Mouse (Mus musculus): ENCODE results near the gene Gm14137. TPM values are rescaled to one million over a fixed set of nuclear protein-coding genes. Genes with fewer than 3 reads are reported as not detected.

Gene Gm14137
- total RNA-seq, 2 experiments from 2014 or later = 0.13 TPM; not detected in 1

Other genes with a start within 250 kb of the Gm14137 start
- gene Chst14, start 248.0 kb upstream of the Gm14137 start, total RNA-seq (2021) = 1 to 10 TPM; 2.5 to 3.5 TPM
- gene Ccdc32, start 145.1 kb upstream of the Gm14137 start, total RNA-seq (2021) = 10 to 100 TPM; 57.7 to 57.9 TPM
- 1 to 10 TPM; 6.2 to 6.5 TPM for gene Rpusd2, start 139.7 kb upstream of the Gm14137 start, total RNA-seq (2021)
- gene Knl1, start 127.4 kb upstream of the Gm14137 start, total RNA-seq (2021) = 1 to 10 TPM; 2.2 to 3.2 TPM
- 1 to 10 TPM; 3.7 to 4.2 TPM for gene Rad51, start 61.7 kb upstream of the Gm14137 start, total RNA-seq (2021)
- 10 to 100 TPM; 43.0 to 51.9 TPM for gene Rmdn3, start 17.5 kb upstream of the Gm14137 start, total RNA-seq (2021)
- under 1 TPM in 1 of 2 experiments, not detected in 1; 0.62 TPM for gene Gchfr, start 6.7 kb upstream of the Gm14137 start, total RNA-seq (2021)
- gene Zfyve19, start 34.1 kb downstream of the Gm14137 start, total RNA-seq (2021) = 10 to 100 TPM; 38.4 to 46.9 TPM
- 10 to 100 TPM; 19.0 to 22.6 TPM for gene Dnajc17, start 34.3 kb downstream of the Gm14137 start, total RNA-seq (2021)
- gene Ppp1r14d, start 55.4 kb downstream of the Gm14137 start, total RNA-seq (2021) = not detected
- under 1 TPM; 0.27 to 0.59 TPM for gene Spint1, start 62.9 kb downstream of the Gm14137 start, total RNA-seq (2021)
- 10 to 100 TPM; 12.4 to 15.6 TPM for gene Rhov, start 96.8 kb downstream of the Gm14137 start, total RNA-seq (2021)
- 10 to 100 TPM; 31.7 to 34.3 TPM for gene Vps18, start 114.2 kb downstream of the Gm14137 start, total RNA-seq (2021)
- 1 to 10 TPM; 7.4 to 7.6 TPM for gene Dll4, start 151.3 kb downstream of the Gm14137 start, total RNA-seq (2021)
- gene Chac1, start 176.7 kb downstream of the Gm14137 start, total RNA-seq (2021) = 1 to 10 TPM; 7.6 to 7.8 TPM